Mouse (Mus musculus): Measurements from ENCODE around the gene Whrn. TPM values are rescaled to one million over a fixed set of nuclear protein-coding genes. Genes with fewer than 3 reads are reported as not detected.

Whrn gene
- polyA plus RNA-seq, 1 experiment, result 6.4 TPM

DNA sequence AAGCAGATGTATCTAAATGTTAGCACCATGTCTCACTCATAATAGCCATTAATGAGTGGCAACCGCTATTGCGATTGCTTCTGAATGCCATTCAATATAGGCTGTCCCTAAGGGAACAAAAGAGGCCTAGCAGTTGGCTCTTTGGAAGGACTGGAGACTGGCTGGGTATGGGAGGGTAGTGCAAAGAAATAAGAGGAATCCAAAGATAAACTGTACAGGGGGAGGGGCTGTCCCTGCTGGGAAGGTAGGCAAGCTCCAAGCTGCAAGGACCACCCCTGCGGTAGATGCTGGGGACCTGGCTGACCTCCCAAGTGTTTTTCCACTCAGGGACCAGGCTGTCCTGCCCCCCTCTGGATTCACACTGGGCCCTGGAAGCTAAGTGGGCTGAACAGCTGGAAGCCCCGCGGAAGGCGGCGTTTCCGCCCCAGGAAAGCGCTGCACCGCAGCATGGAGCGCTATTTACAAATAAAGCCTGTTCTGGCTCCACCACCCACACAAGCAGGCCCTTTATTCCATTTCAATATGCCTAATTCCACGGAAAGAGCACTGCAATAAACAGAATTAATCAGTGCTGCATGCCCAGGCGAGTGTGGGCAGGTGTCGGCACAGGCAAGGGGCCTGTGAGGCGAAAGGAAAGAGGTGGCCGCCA, 36.5 kb downstream of the Whrn start:
- 52% methylated on average over 16 of the region's 16 CpGs for WGBS
- no peak overlapping the region for H3K4me3 ChIP-seq (replicated peaks; ENCODE audit: extremely low read depth, low read depth, low read length)
- DNase-seq, result no peak
- H3K4me1 ChIP-seq (ENCODE audit: control insufficient read depth, insufficient read depth, low read length), result no peaks in the 10 kb centered on the region
- no peak for TF ChIP-seq CTCF (IDR thresholded peaks at IDR 0.05; ENCODE audit: insufficient read depth, low read length)
- TF ChIP-seq POLR2A (IDR thresholded peaks at IDR 0.05; ENCODE audit: borderline replicate concordance, extremely low read depth, low read depth, low read length), result no peak

DNA sequence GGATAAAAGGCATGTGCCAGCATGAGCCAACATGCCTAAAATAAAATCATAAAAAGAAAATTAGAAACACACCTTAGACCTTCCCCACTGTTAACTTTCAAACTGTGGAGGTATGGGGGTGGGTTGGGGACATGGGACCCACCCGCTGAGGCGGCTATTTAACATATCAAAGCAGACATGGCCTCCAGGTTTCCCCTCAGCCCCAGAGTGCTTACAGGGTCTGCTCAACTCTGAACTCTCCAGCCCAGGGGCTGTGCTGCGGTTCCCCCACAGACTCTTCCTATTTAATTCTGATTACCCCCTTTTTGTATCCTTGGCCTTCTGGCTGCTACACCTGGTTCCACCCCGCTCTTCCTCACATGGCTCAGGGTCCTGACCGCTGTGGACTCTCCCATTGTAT, 39.2 kb downstream of the Whrn start:
- no peak for DNase-seq
- TF ChIP-seq CTCF (IDR thresholded peaks at IDR 0.05; ENCODE audit: insufficient read depth, low read length) (no peak), POLR2A (IDR thresholded peaks at IDR 0.05; ENCODE audit: borderline replicate concordance, extremely low read depth, low read depth, low read length) (no peak)
- H3K4me1 ChIP-seq (ENCODE audit: control insufficient read depth, insufficient read depth, low read length), result no peaks in the 10 kb centered on the region
- 94% methylated on average over 5 of the region's 5 CpGs for WGBS
- no peak overlapping the region for H3K4me3 ChIP-seq (replicated peaks; ENCODE audit: extremely low read depth, low read depth, low read length)

DNA sequence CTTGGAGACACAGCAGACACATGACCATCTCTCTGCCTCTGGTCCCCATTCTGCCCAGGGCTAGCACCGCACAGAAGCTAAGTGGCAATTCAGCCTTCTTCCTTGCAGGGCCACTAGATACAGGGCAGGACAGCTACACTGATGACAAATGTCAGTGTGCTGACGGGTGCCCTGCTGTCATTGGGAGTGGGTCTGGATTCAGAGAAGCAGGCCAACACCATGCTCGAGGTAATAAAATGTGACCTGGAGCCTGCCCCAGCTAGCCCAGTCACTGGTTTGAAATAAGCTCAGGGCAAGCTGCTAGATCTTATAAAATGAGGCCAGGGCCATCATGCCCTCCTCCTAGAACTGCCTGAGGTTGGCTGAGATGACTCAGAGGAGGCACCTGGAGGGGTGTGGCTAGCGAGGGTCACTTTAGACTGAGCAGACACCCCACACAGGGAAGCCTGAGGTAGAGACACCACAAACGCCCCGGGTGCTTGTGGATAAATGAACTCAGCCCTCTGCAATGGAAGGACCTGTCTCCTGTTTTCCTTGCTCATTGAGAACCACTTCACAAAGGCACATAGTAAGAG, 41.8 kb downstream of the Whrn start:
- 75% methylated on average over 6 of the region's 6 CpGs for WGBS

GRCm38 (mm10) chr4:63452555-63452954, 43.2 kb downstream of the Whrn start:
- 65% methylated on average over 3 of the region's 3 CpGs for WGBS
- no peak for DNase-seq
- H3K4me1 ChIP-seq (ENCODE audit: control insufficient read depth, insufficient read depth, low read length), result no peaks in the 10 kb centered on the region
- TF ChIP-seq POLR2A (IDR thresholded peaks at IDR 0.05; ENCODE audit: borderline replicate concordance, extremely low read depth, low read depth, low read length) (no peak), CTCF (IDR thresholded peaks at IDR 0.05; ENCODE audit: insufficient read depth, low read length) (no peak)
- H3K4me3 ChIP-seq (replicated peaks; ENCODE audit: extremely low read depth, low read depth, low read length), result no peak overlapping the region

More for the DNA sequence above, 41.8 kb downstream of the Whrn start:
- no peak for DNase-seq
- TF ChIP-seq POLR2A (IDR thresholded peaks at IDR 0.05; ENCODE audit: borderline replicate concordance, extremely low read depth, low read depth, low read length) (no peak), CTCF (IDR thresholded peaks at IDR 0.05; ENCODE audit: insufficient read depth, low read length) (no peak)
- no peaks in the 10 kb centered on the region for H3K4me1 ChIP-seq (ENCODE audit: control insufficient read depth, insufficient read depth, low read length)
- H3K4me3 ChIP-seq (replicated peaks; ENCODE audit: extremely low read depth, low read depth, low read length), result no peak overlapping the region

DNA sequence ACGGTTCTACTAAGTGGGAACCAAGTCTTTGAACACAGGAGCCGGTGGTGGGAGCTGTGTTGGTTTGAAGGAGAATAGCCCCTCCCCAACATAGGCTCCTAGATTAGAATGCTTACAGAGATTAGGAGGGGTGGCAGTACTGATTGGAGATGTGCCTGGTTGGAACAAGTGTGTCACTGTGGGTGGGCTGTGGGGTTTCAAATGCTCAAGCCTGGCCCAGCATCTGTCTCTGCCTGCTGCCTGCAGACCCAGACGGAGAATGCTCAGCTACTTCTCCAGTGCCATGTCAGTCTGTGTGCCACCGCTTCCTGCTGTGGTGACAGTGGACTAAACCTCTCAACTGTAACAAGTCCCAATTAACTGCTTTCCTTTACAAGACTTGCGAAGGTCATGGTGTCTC, 45.2 kb downstream of the Whrn start:
- TF ChIP-seq CTCF (IDR thresholded peaks at IDR 0.05; ENCODE audit: insufficient read depth, low read length) (no peak), POLR2A (IDR thresholded peaks at IDR 0.05; ENCODE audit: borderline replicate concordance, extremely low read depth, low read depth, low read length) (no peak)
- Histone ChIP-seq H3K4me3 (replicated peaks; ENCODE audit: extremely low read depth, low read depth, low read length) (no peak overlapping the region), H3K4me1 (ENCODE audit: control insufficient read depth, insufficient read depth, low read length) (no peaks in the 10 kb centered on the region)
- DNase-seq, result no peak
- 85% methylated on average over 5 of the region's 5 CpGs for WGBS

DNA sequence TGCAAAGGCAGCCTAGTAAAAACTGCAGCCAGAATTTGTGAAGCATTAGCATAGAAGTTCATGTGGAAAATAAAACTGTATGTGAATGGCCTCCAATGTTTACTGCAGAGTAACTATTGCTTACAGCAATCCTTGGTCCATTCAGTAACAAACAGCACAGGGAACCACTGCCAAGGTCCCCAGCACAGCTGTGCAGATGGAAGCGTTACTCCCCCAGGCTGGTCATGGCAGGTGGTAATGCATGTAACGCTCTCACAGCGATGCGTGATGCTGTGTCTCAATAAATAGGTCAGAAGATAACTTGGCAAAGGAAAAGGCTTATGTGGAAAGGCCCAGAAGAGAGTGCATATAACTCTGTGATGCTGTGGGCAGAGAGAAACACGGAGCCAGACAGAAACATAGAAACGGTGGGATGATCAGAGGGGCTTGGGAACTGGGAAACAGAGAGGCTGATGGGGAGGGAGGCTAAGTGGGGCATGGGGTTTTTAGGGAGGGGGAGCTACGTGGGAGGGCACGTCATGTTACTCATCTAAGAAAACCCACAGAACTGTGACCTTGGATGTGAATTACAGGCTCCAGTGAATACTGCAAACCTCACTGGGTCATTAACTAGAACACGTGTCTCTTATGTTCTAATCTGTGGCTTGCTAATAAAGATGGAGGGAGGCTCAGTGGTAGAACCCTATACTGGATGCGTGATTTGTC, 51.3 kb downstream of the Whrn start:
- WGBS, result 86% methylated on average over 10 of the region's 10 CpGs
- DNase-seq, result no peak
- H3K4me1 ChIP-seq (ENCODE audit: control insufficient read depth, insufficient read depth, low read length), result no peaks in the 10 kb centered on the region
- TF ChIP-seq POLR2A (IDR thresholded peaks at IDR 0.05; ENCODE audit: borderline replicate concordance, extremely low read depth, low read depth, low read length), result no peak
- TF ChIP-seq CTCF (IDR thresholded peaks at IDR 0.05; ENCODE audit: insufficient read depth, low read length), result no peak
- no peak overlapping the region for H3K4me3 ChIP-seq (replicated peaks; ENCODE audit: extremely low read depth, low read depth, low read length)

DNA sequence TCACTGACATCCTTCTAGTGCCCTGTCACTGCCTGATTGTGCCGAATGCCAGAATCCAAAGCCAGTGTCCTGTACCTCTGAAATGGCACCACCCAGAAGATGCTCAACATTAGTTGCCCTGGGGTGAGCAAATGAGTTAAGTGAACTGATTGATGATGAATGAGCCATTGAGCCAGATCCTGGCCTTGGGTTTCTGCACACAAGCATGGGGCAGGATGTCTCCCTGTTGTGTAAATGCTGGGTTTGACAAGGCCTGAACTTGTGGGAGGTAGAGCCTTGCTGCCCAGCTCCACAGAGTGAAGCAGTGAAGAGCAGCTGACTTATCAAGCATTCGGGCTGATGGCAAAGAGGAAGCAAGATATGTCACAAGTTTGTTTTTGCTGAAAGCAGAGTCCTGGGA, 52.7 kb downstream of the Whrn start:
- H3K4me3 ChIP-seq (replicated peaks; ENCODE audit: extremely low read depth, low read depth, low read length), result no peak overlapping the region
- TF ChIP-seq POLR2A (IDR thresholded peaks at IDR 0.05; ENCODE audit: borderline replicate concordance, extremely low read depth, low read depth, low read length) (no peak), CTCF (IDR thresholded peaks at IDR 0.05; ENCODE audit: insufficient read depth, low read length) (no peak)
- WGBS, result 83% methylated on average over 2 of the region's 2 CpGs
- no peak for DNase-seq
- no peaks in the 10 kb centered on the region for H3K4me1 ChIP-seq (ENCODE audit: control insufficient read depth, insufficient read depth, low read length)

DNA sequence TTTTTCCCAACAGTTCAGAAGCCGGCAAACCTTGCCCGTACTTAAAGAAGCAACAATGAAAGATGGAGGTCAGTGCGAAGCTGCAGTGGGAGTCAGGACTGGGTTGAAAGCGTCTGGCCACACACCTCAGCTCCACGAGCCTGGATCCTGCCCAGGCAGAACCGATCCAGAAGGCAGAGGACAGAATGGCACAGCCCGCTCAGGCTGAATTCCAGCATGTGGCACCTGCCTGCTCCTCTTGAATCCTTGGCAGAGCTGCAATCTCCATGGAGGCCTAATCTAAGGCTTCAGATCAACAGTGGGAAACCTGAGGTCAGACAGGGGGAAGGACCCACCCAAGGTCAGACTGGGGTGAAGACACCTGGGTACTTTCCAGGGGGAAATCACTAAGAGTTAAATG, 54.2 kb downstream of the Whrn start:
- Histone ChIP-seq H3K4me1 (ENCODE audit: control insufficient read depth, insufficient read depth, low read length) (no peaks in the 10 kb centered on the region), H3K4me3 (replicated peaks; ENCODE audit: extremely low read depth, low read depth, low read length) (no peak overlapping the region)
- 92% methylated on average over 7 of the region's 7 CpGs for WGBS
- TF ChIP-seq CTCF (IDR thresholded peaks at IDR 0.05; ENCODE audit: insufficient read depth, low read length), result no peak
- TF ChIP-seq POLR2A (IDR thresholded peaks at IDR 0.05; ENCODE audit: borderline replicate concordance, extremely low read depth, low read depth, low read length), result no peak
- no peak for DNase-seq

- H3K4me3 ChIP-seq (replicated peaks; ENCODE audit: extremely low read depth, low read depth, low read length), result no peak overlapping the region
- no peak for DNase-seq
- TF ChIP-seq POLR2A (IDR thresholded peaks at IDR 0.05; ENCODE audit: borderline replicate concordance, extremely low read depth, low read depth, low read length), result no peak
- no peak for TF ChIP-seq CTCF (IDR thresholded peaks at IDR 0.05; ENCODE audit: insufficient read depth, low read length)
- H3K4me1 ChIP-seq (ENCODE audit: control insufficient read depth, insufficient read depth, low read length), result no peaks in the 10 kb centered on the region
- 79% methylated on average over 7 of the region's 7 CpGs for WGBS
Observed at GRCm38 (mm10) chr4:63440262-63440661, 55.5 kb downstream of the Whrn start.

DNA sequence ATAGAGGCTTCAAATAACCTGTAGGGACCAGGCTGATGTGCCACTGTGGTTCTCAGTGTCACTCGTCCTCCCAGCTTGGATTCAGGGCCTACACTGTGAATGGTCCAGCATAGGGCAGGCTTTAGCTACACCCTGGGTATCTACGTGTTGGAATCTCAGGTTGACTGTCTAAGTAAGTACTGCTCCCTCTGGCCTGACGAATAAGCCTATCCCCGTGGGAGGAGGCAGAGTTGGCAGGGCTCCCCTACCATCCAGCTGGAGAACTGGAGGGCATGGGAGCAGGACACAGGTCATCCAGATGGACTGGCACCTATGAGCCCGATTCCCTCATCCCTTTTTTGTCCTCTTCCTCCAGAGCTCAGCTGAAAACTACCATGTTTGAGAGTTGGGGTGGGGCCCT, 57.8 kb downstream of the Whrn start:
- no peak for DNase-seq
- Histone ChIP-seq H3K4me3 (replicated peaks; ENCODE audit: extremely low read depth, low read depth, low read length) (no peak overlapping the region), H3K4me1 (ENCODE audit: control insufficient read depth, insufficient read depth, low read length) (no peaks in the 10 kb centered on the region)
- TF ChIP-seq POLR2A (IDR thresholded peaks at IDR 0.05; ENCODE audit: borderline replicate concordance, extremely low read depth, low read depth, low read length) (no peak), CTCF (IDR thresholded peaks at IDR 0.05; ENCODE audit: insufficient read depth, low read length) (no peak)
- WGBS, result 81% methylated on average over 5 of the region's 5 CpGs
